Mouse (Mus musculus) ES-E14 (cell line): ENCODE measurements around the gene Supt3.

Experiments
- HCFC1 ChIP-seq: IDR thresholded peaks from 2 replicates; pipeline ENCODE4 v1.6.1; 2012; ENCODE audit warnings: low read length, inconsistent platforms, borderline replicate concordance; ENCODE audit not compliant: insufficient read depth
- MAFK ChIP-seq: IDR thresholded peaks from 2 replicates; pipeline ENCODE4 v1.6.1; 2014; ENCODE audit warnings: mild to moderate bottlenecking, low read depth, low read length, inconsistent platforms; ENCODE audit not compliant: insufficient read depth
- ZC3H11A ChIP-seq: IDR thresholded peaks from 2 replicates; pipeline ENCODE4 v1.6.1; 2012; ENCODE audit warnings: low read depth, mild to moderate bottlenecking, inconsistent platforms, low read length, borderline replicate concordance
- ZNF384 ChIP-seq: IDR thresholded peaks from 2 replicates; pipeline ENCODE4 v1.6.1; 2012; ENCODE audit warnings: low read depth, low read length, inconsistent platforms

DNA sequence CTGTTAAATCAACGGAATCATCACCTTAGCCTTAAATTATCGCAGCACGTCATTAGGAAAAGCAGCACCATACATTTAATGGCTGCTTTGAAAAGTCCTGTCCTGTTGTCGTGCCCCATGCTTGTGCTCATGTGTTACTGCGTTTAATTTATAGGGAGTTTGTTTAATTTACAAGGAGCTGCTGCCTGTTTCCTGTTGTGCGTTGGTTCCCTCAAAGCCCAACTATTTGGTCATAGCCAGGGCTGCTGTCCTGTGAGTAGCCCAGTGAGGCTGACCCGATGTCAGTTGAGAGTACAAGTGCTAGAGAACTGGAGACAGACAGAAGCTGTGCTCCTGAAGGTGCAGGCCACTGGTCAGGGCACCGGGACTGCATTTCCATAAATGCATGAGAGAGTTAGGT lies 304.6 kb downstream of the Supt3 start:
- no peak for TF ChIP-seq HCFC1
- TF ChIP-seq ZC3H11A, result no peak
- no peak for TF ChIP-seq ZNF384
- no peak for TF ChIP-seq MAFK
